Mouse (Mus musculus) retina, postnatal 1 day (tissue): ENCODE measurements around the gene Gm36028.

Experiments used
- DNase-seq: peaks from one replicate; pipeline ENCODE4 v3.0.0-alpha.2; 2012

Gene Gm36028

GRCm38 (mm10) chr16:37807269-37807668 is 53.7 kb downstream of the Gm36028 start:
- DNase-seq: no peak

GRCm38 (mm10) chr16:37805746-37806495 is 55.0 kb downstream of the Gm36028 start:
- no peak for DNase-seq

GRCm38 (mm10) chr16:37803387-37803950 is 57.5 kb downstream of the Gm36028 start:
- no peak for DNase-seq

GRCm38 (mm10) chr16:37802686-37803295 is 58.2 kb downstream of the Gm36028 start:
- no peak for DNase-seq

- DNase-seq: no peak
Observed at GRCm38 (mm10) chr16:37801097-37801496, 59.8 kb downstream of the Gm36028 start.
